In the genomic region with DNA sequence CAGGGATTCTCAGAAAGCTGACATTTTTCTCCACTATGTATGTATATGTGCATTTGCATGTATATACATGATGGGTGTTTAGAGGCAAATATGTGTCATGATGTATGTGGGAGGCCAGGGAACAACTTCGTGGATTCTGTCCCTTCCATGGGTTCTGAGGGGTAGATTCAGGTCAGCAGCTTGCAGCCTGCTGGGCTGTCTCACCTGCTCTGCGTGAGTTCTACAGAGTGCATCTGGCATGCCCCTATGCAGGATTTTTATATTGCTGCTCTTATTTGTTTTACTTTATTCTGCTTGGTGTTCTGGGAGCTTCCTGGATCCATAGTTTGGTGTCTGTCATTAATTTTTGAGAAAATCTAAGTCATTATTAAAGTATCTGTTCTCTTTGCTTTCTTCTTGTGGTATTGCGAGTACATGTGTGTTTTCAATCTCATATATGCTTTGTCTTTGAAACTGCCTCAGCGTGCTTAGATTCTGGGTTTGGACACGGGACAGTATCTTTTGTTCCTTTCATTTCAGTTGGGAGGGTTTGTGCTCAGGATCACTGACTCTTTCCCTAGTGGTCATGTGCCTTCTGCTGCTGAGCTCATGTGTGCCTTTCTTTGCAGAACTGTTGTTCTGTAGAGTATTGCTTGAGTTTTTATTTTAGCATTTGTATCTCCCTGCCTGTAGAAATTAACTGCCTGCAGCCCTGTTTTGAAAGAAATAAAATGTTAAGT, we compare ENCODE assay signal across 17 mouse cellular contexts.
DNase-seq lines count a peak whose midpoint lies in the region; ATAC-seq lines count a peak whose summit lies in the region.
"Had no signal": no experiment of that assay in that cellular context is flagged by ENCODE, and none has a peak within 500 bp of the region (broad histone marks: within the 10 kb centered on the region; RNA-seq: fewer than 3 reads in every experiment).

No protein-coding gene starts in this region.

- no peak overlapping the region for H3K4me2 ChIP-seq in forebrain, embryonic 16.5 days (ENCODE audit: low read length)
- no peak overlapping the region for H3K4me2 ChIP-seq in kidney, embryonic 16.5 days (replicated peaks; ENCODE audit: low read depth, low read length)
- H3K4me2 ChIP-seq: forebrain, embryonic 13.5 days; hindbrain, embryonic 12.5 days had no signal

- peak; percentile 52 for DNase-seq in cerebellum, adult 11 months
- DNase-seq in cerebellum, adult 18-20 months, result peak; percentile 59 to 67
- peak; percentile 74 for DNase-seq in cerebellum, adult 9-11 months
- DNase-seq in cerebellum, postnatal 36 days, result peak; percentile 54 to 58
- no peak for DNase-seq in adrenal gland, adult 8-10 months
- DNase-seq: adrenal gland, adult 2 months; adrenal gland, postnatal 36 days; gastrocnemius, adult 2 months; gastrocnemius, postnatal 25 days; heart, postnatal 10 days; heart, postnatal 4 days; kidney, adult 18-20 months had no signal

- H3K27me3 ChIP-seq in forebrain, embryonic 16.5 days (replicated peaks; ENCODE audit: control insufficient read depth, insufficient read depth, low read length), result no peaks in the 10 kb centered on the region
- no peaks in the 10 kb centered on the region for H3K27me3 ChIP-seq in kidney, embryonic 16.5 days (ENCODE audit: insufficient read depth, low read length)
- H3K27me3 ChIP-seq: forebrain, embryonic 13.5 days; hindbrain, embryonic 12.5 days had no signal

- peaks cover 2% of the 10 kb centered on the region for H3K4me1 ChIP-seq in forebrain, embryonic 16.5 days (replicated peaks; ENCODE audit: control insufficient read depth, insufficient read depth, low read length)
- peaks cover 22% of the 10 kb centered on the region for H3K4me1 ChIP-seq in kidney, embryonic 16.5 days (ENCODE audit: insufficient read depth, low read length)

- no peak overlapping the region for H3K9ac ChIP-seq in forebrain, embryonic 16.5 days (replicated peaks; ENCODE audit: low read depth, low read length)
- H3K9ac ChIP-seq in kidney, embryonic 16.5 days (replicated peaks; ENCODE audit: low read length), result no peak overlapping the region
- H3K9ac ChIP-seq: forebrain, embryonic 13.5 days; hindbrain, embryonic 12.5 days had no signal

- H3K36me3 ChIP-seq in forebrain, embryonic 16.5 days (ENCODE audit: control insufficient read depth, insufficient read depth), result no peaks in the 10 kb centered on the region
- no peaks in the 10 kb centered on the region for H3K36me3 ChIP-seq in kidney, embryonic 16.5 days (ENCODE audit: insufficient read depth, low read length)
- H3K36me3 ChIP-seq: hindbrain, embryonic 12.5 days had no signal

- no peak overlapping the region for H3K4me3 ChIP-seq in forebrain, embryonic 16.5 days (replicated peaks; ENCODE audit: low read length)
- H3K4me3 ChIP-seq in kidney, embryonic 16.5 days (ENCODE audit: low read length), result no peak overlapping the region
- H3K4me3 ChIP-seq: forebrain, embryonic 13.5 days; gastrocnemius, adult 2 months; hindbrain, embryonic 12.5 days had no signal

- no peak for ATAC-seq in forebrain, embryonic 16.5 days
- ATAC-seq in kidney, embryonic 16.5 days (ENCODE audit: low FRiP score, low TSS enrichment), result no peak
- ATAC-seq: forebrain, embryonic 13.5 days; hindbrain, embryonic 16.5 days had no signal

- H3K27ac ChIP-seq in forebrain, embryonic 16.5 days (ENCODE audit: low read length), result no peak overlapping the region
- H3K27ac ChIP-seq in kidney, embryonic 16.5 days (ENCODE audit: low read length), result no peak overlapping the region
- H3K27ac ChIP-seq: forebrain, embryonic 13.5 days; gastrocnemius, adult 2 months; hindbrain, embryonic 12.5 days had no signal

- H3K9me3 ChIP-seq in forebrain, embryonic 16.5 days (ENCODE audit: control insufficient read depth, low read length), result no peaks in the 10 kb centered on the region
- no peaks in the 10 kb centered on the region for H3K9me3 ChIP-seq in kidney, embryonic 16.5 days (ENCODE audit: low read length)
- H3K9me3 ChIP-seq: forebrain, embryonic 13.5 days; hindbrain, embryonic 12.5 days had no signal

- 78% methylated on average over 5 of the region's 5 CpGs for WGBS in forebrain, embryonic 16.5 days
- 82% methylated on average over 5 of the region's 5 CpGs for WGBS in kidney, embryonic 16.5 days
